In the genomic region with DNA sequence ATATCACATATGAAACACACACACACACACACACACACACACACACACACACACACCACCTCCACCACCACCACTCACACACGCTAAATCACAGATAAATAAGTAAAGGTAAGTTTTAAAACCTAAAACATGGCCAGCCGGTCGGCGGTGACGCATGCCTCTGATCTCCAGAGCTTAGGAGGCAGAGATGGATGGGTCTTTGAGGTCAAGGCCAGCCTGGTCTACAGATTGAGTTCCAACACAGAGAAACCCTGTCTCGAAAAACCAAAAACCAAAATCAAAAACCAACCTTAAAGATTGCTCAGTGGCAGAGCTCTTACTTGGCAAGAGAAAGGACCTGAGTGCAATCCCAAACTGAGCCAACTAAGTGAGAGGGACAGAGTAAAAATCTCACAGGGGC, we compare ENCODE assay signal across 27 mouse cellular contexts. TPM values are rescaled to one million over a fixed set of nuclear protein-coding genes. Genes with fewer than 3 reads are reported as not detected.
A peak's percentile ranks its signal among the peaks of the same experiment; 100 is the strongest.
DNase-seq lines count a peak whose midpoint lies in the region; ATAC-seq lines count a peak whose summit lies in the region.
"Had no signal": no experiment of that assay in that cellular context is flagged by ENCODE, and none has a peak within 500 bp of the region (broad histone marks: within the 10 kb centered on the region; RNA-seq: fewer than 3 reads in every experiment).

No protein-coding gene starts in this region.

- no peak overlapping the region for H3K4me3 ChIP-seq in limb, embryonic 15.5 days
- H3K4me3 ChIP-seq in limb, embryonic 10.5 days: no peak overlapping the region
- peak overlapping the region; percentile 38 for H3K4me3 ChIP-seq in brown adipose tissue, adult 24 weeks (ENCODE audit: insufficient read depth, low read depth, low read length)
- H3K4me3 ChIP-seq: embryonic facial prominence, embryonic 10.5 days; embryonic facial prominence, embryonic 13.5 days; erythroblast, embryonic 14.5 days; forebrain, embryonic 12.5 days; forebrain, embryonic 15.5 days; hindbrain, embryonic 12.5 days; hindbrain, embryonic 15.5 days; intestine, embryonic 15.5 days had no signal

- no peak for ATAC-seq in limb, embryonic 15.5 days (ENCODE audit: insufficient number of reproducible peaks, low FRiP score, low TSS enrichment, low read depth)
- ATAC-seq: activated CD4-positive, CD25-positive, alpha-beta regulatory T cell, adult 4 months; forebrain, embryonic 15.5 days; intestine, embryonic 15.5 days had no signal

- no peak overlapping the region for H3K4me2 ChIP-seq in limb, embryonic 15.5 days
- H3K4me2 ChIP-seq: embryonic facial prominence, embryonic 13.5 days; forebrain, embryonic 12.5 days; forebrain, embryonic 15.5 days; heart, embryonic 11.5 days; hindbrain, embryonic 12.5 days; hindbrain, embryonic 15.5 days; intestine, embryonic 15.5 days had no signal

- no peaks in the 10 kb centered on the region for H3K27me3 ChIP-seq in limb, embryonic 15.5 days
- H3K27me3 ChIP-seq in limb, embryonic 10.5 days (ENCODE audit: low read depth, poor library complexity, severe bottlenecking): no peaks in the 10 kb centered on the region
- H3K27me3 ChIP-seq: embryonic facial prominence, embryonic 13.5 days; forebrain, embryonic 12.5 days; forebrain, embryonic 15.5 days; hindbrain, embryonic 12.5 days; hindbrain, embryonic 15.5 days; intestine, embryonic 15.5 days had no signal

- DNase-seq in adrenal gland, adult (ENCODE audit: inconsistent age in 2 of 2, low spot score in 1 of 2): peak; percentile 73 to 83
- no peak for DNase-seq in adrenal gland, adult 18-20 months (ENCODE audit: low spot score in 2 of 2)
- DNase-seq in adrenal gland, postnatal 25 days: peak; percentile 49
- DNase-seq in adrenal gland, adult 8-10 months: no peak
- no peak for DNase-seq in limb, embryonic 10.5 days (ENCODE audit: low spot score)
- DNase-seq in layer of hippocampus, adult 9-11 months: no peak
- DNase-seq: cerebellum, adult 11-12 months; cerebellum, adult 8-10 months; cerebellum, postnatal 10 days; cerebellum, postnatal 36 days; embryo, embryonic 11 days; gastrocnemius, postnatal 10 days; heart, adult 11 months; kidney, adult 2 months had no signal

- H3K36me3 ChIP-seq in limb, embryonic 15.5 days: peaks cover 10% of the 10 kb centered on the region
- H3K36me3 ChIP-seq in limb, embryonic 10.5 days: no peaks in the 10 kb centered on the region
- H3K36me3 ChIP-seq: embryonic facial prominence, embryonic 10.5 days; forebrain, embryonic 12.5 days; forebrain, embryonic 15.5 days; hindbrain, embryonic 12.5 days; hindbrain, embryonic 15.5 days; intestine, embryonic 15.5 days had no signal

- no peaks in the 10 kb centered on the region for H3K9me3 ChIP-seq in limb, embryonic 15.5 days
- no peaks in the 10 kb centered on the region for H3K9me3 ChIP-seq in limb, embryonic 10.5 days (replicated peaks)
- H3K9me3 ChIP-seq: embryonic facial prominence, embryonic 10.5 days; embryonic facial prominence, embryonic 13.5 days; forebrain, embryonic 12.5 days; forebrain, embryonic 15.5 days; hindbrain, embryonic 12.5 days; hindbrain, embryonic 15.5 days; intestine, embryonic 15.5 days had no signal

- H3K4me1 ChIP-seq in limb, embryonic 15.5 days: peaks cover 28% of the 10 kb centered on the region
- H3K4me1 ChIP-seq in limb, embryonic 10.5 days: peaks cover 28% of the 10 kb centered on the region
- H3K4me1 ChIP-seq in brown adipose tissue, adult 24 weeks (ENCODE audit: control insufficient read depth, insufficient read depth, insufficient read length, low read length): peaks cover 43% of the 10 kb centered on the region
- H3K4me1 ChIP-seq: forebrain, embryonic 12.5 days; forebrain, embryonic 15.5 days; hindbrain, embryonic 12.5 days; hindbrain, embryonic 15.5 days had no signal

- WGBS in limb, embryonic 15.5 days: 87% methylated on average over 6 of the region's 6 CpGs
- WGBS in limb, embryonic 10.5 days: 93% methylated on average over 6 of the region's 6 CpGs

- no peak overlapping the region for H3K9ac ChIP-seq in limb, embryonic 15.5 days
- H3K9ac ChIP-seq: embryonic facial prominence, embryonic 13.5 days; forebrain, embryonic 12.5 days; forebrain, embryonic 15.5 days; hindbrain, embryonic 12.5 days; hindbrain, embryonic 15.5 days; intestine, embryonic 15.5 days had no signal

- H3K27ac ChIP-seq in limb, embryonic 15.5 days: peak overlapping the region; percentile 3; the same call in 1 of the 2 replicates
- H3K27ac ChIP-seq in limb, embryonic 10.5 days: no peak overlapping the region
- peak overlapping the region; percentile 86 for H3K27ac ChIP-seq in brown adipose tissue, adult 24 weeks (replicated peaks; ENCODE audit: low read depth, low read length)
- H3K27ac ChIP-seq: embryonic facial prominence, embryonic 10.5 days; embryonic facial prominence, embryonic 13.5 days; forebrain, embryonic 12.5 days; forebrain, embryonic 15.5 days; hindbrain, embryonic 12.5 days; hindbrain, embryonic 15.5 days; intestine, embryonic 15.5 days had no signal

RNA-seq across cellular contexts. Expression of gene Fcgrt, which starts 3.6 kb away (rescaled TPM):
- total RNA-seq in adrenal gland, adult 18-20 months (2021): 100 to 1,000 TPM; 111 to 137 TPM
- 88.4 and 96.1 TPM in 2 replicates for total RNA-seq in adrenal gland, postnatal 25 days (2021)
- 100 to 1,000 TPM; 105 to 151 (median 125) TPM for total RNA-seq in adrenal gland, adult 8-10 months (2022)
- 99.7 and 121 TPM in 2 replicates for polyA plus RNA-seq in limb, embryonic 15.5 days (2015; fragmentation: Nextera tagmentation; extraction: Ambion mirVana)
- 5.2 and 7.8 TPM in 2 replicates for polyA plus RNA-seq in limb, embryonic 10.5 days (2016; fragmentation: Nextera tagmentation; extraction: Ambion mirVana)
- 167 and 170 TPM in 2 replicates for polyA plus RNA-seq in brown adipose tissue, adult 24 weeks (2012; ENCODE audit: insufficient read depth, insufficient read length, missing spikeins)

RNA-seq across cellular contexts. Expression of gene Rcn3, which starts 8.0 kb away (rescaled TPM):
- 10 to 100 TPM; 32.0 to 36.4 TPM for total RNA-seq in adrenal gland, adult 18-20 months (2021)
- total RNA-seq in adrenal gland, postnatal 25 days (2021): 27.7 and 33.5 TPM in 2 replicates
- 10 to 100 TPM; 33.1 to 51.0 (median 37.1) TPM for total RNA-seq in adrenal gland, adult 8-10 months (2022)
- polyA plus RNA-seq in limb, embryonic 15.5 days (2015; fragmentation: Nextera tagmentation; extraction: Ambion mirVana): 653 and 714 TPM in 2 replicates
- polyA plus RNA-seq in limb, embryonic 10.5 days (2016; fragmentation: Nextera tagmentation; extraction: Ambion mirVana): 175 and 210 TPM in 2 replicates
- polyA plus RNA-seq in brown adipose tissue, adult 24 weeks (2012; ENCODE audit: insufficient read depth, insufficient read length, missing spikeins): 12.7 and 16.4 TPM in 2 replicates

RNA-seq across cellular contexts. Expression of gene Rps11, which starts 24.2 kb away (rescaled TPM):
- 1,000 to 10,000 TPM; 1,173 to 1,310 TPM for total RNA-seq in adrenal gland, adult 18-20 months (2021)
- total RNA-seq in adrenal gland, postnatal 25 days (2021): 1,211 and 1,259 TPM in 2 replicates
- total RNA-seq in adrenal gland, adult 8-10 months (2022): 1,000 to 10,000 TPM; 1,085 to 1,250 (median 1,138) TPM
- polyA plus RNA-seq in limb, embryonic 15.5 days (2015; fragmentation: Nextera tagmentation; extraction: Ambion mirVana): 1,215 and 1,484 TPM in 2 replicates
- 1,846 and 2,302 TPM in 2 replicates for polyA plus RNA-seq in limb, embryonic 10.5 days (2016; fragmentation: Nextera tagmentation; extraction: Ambion mirVana)
- 1,258 and 1,344 TPM in 2 replicates for polyA plus RNA-seq in brown adipose tissue, adult 24 weeks (2012; ENCODE audit: insufficient read depth, insufficient read length, missing spikeins)

RNA-seq across cellular contexts. Expression of gene Rpl13a, which starts 28.5 kb away (rescaled TPM):
- 1,000 to 10,000 TPM; 1,445 to 1,619 TPM for total RNA-seq in adrenal gland, adult 18-20 months (2021)
- 1,469 and 1,540 TPM in 2 replicates for total RNA-seq in adrenal gland, postnatal 25 days (2021)
- total RNA-seq in adrenal gland, adult 8-10 months (2022): 1,000 to 10,000 TPM; 1,558 to 1,710 (median 1,647) TPM
- 1,220 and 1,390 TPM in 2 replicates for polyA plus RNA-seq in limb, embryonic 15.5 days (2015; fragmentation: Nextera tagmentation; extraction: Ambion mirVana)
- 1,210 and 1,327 TPM in 2 replicates for polyA plus RNA-seq in limb, embryonic 10.5 days (2016; fragmentation: Nextera tagmentation; extraction: Ambion mirVana)
- polyA plus RNA-seq in brown adipose tissue, adult 24 weeks (2012; ENCODE audit: insufficient read depth, insufficient read length, missing spikeins): 1,142 and 1,278 TPM in 2 replicates

RNA-seq across cellular contexts. Expression of gene Gm45713, which starts 36.0 kb away (rescaled TPM):
- not detected for total RNA-seq in adrenal gland, adult 18-20 months (2021)
- total RNA-seq in adrenal gland, postnatal 25 days (2021): not detected in 2 replicates
- not detected for total RNA-seq in adrenal gland, adult 8-10 months (2022)
- polyA plus RNA-seq in limb, embryonic 15.5 days (2015; fragmentation: Nextera tagmentation; extraction: Ambion mirVana): 0.65 TPM in 1 of 2 replicates, not detected in the other
- polyA plus RNA-seq in limb, embryonic 10.5 days (2016; fragmentation: Nextera tagmentation; extraction: Ambion mirVana): not detected in 2 replicates
- polyA plus RNA-seq in brown adipose tissue, adult 24 weeks (2012; ENCODE audit: insufficient read depth, insufficient read length, missing spikeins): not detected in 2 replicates
- total RNA-seq: gastrocnemius, postnatal 10 days; heart, postnatal 25 days had no signal
- polyA plus RNA-seq: activated CD4-positive, CD25-positive, alpha-beta regulatory T cell, adult 4 months; embryonic facial prominence, embryonic 10.5 days; erythroblast, embryonic 14.5 days; forebrain, embryonic 15.5 days; hindbrain, embryonic 12.5 days; hindbrain, embryonic 15.5 days had no signal

Comparison
In these comparisons a context has a peak if more than half of its experiments do, and no peak if none do; other contexts are left out.
1. DNase-seq: peak in adrenal gland, adult (2 of 2) and adrenal gland, postnatal 25 days (single experiment); none in adrenal gland, adult 18-20 months (0 of 2), adrenal gland, adult 8-10 months (single experiment), limb, embryonic 10.5 days (single experiment) and layer of hippocampus, adult 9-11 months (single experiment).